Mouse (Mus musculus) heart, embryonic 14.5 days (tissue): Measurements from ENCODE around the gene Kcnip4. TPM values are rescaled to one million over a fixed set of nuclear protein-coding genes. Genes with fewer than 3 reads are reported as not detected.

Experiments used
- ATAC-seq: fragments of 200-750 bp; cut with Nextera tagmentation; 2 replicates; pipeline ENCODE4 v1.8.0; 2017; ENCODE audit warnings: low read depth, moderate TSS enrichment; ENCODE audit not compliant: insufficient number of reproducible peaks, insufficient read depth, low FRiP score
- H3K27ac ChIP-seq, 2 experiments: fragments of 200-500 bp in 1 of 2; fragments of 300-500 bp in 1 of 2; sonication (generic) in 1 of 2; replicated peaks in 1 of 2; 2 replicates each; pipeline ENCODE4 v1.5.1; 2012 to 2014; ENCODE audit warnings: low read depth in 2 of 2, low read length in 2 of 2, control low read depth in 1 of 2, mild to moderate bottlenecking in 1 of 2, mixed read lengths in 1 of 2; ENCODE audit not compliant: control insufficient read depth in 1 of 2, insufficient read depth in 1 of 2
- H3K27me3 ChIP-seq: fragments of 300-500 bp; sonication (generic); 2 replicates; pipeline ENCODE4 v1.6.1; 2014; ENCODE audit warnings: mild to moderate bottlenecking, low read length, control low read depth; ENCODE audit not compliant: control insufficient read depth, insufficient read depth
- H3K36me3 ChIP-seq: fragments of 300-500 bp; sonication (generic); 2 replicates; pipeline ENCODE4 v1.6.1; 2014; ENCODE audit warnings: mild to moderate bottlenecking, control low read depth, low read length, mixed read lengths; ENCODE audit not compliant: control insufficient read depth, insufficient read depth
- H3K4me1 ChIP-seq, 2 experiments: fragments of 200-500 bp in 1 of 2; fragments of 300-500 bp in 1 of 2; sonication (generic) in 1 of 2; 2 replicates each; pipeline ENCODE4 v1.6.1; 2012 to 2014; ENCODE audit warnings: low read length in 2 of 2, control low read depth in 1 of 2, mixed read lengths in 1 of 2; ENCODE audit not compliant: control insufficient read depth in 2 of 2, insufficient read depth in 2 of 2
- H3K4me2 ChIP-seq: fragments of 300-500 bp; sonication (generic); 2 replicates; pipeline ENCODE4 v1.6.1; 2014; ENCODE audit warnings: mild to moderate bottlenecking, low read length
- H3K4me3 ChIP-seq, 2 experiments: fragments of 200-500 bp in 1 of 2; fragments of 300-500 bp in 1 of 2; sonication (generic) in 1 of 2; 2 replicates each; pipeline ENCODE4 v1.5.1; 2012 to 2014; ENCODE audit warnings: low read length in 2 of 2, mild to moderate bottlenecking in 2 of 2, control low read depth in 1 of 2, low read depth in 1 of 2, moderate library complexity in 1 of 2; ENCODE audit not compliant: control insufficient read depth in 1 of 2, insufficient read depth in 1 of 2
- H3K9ac ChIP-seq: fragments of 300-500 bp; sonication (generic); 2 replicates; pipeline ENCODE4 v1.6.1; 2014; ENCODE audit warnings: mild to moderate bottlenecking, low read length
- H3K9me3 ChIP-seq: fragments of 300-500 bp; sonication (generic); 2 replicates; pipeline ENCODE4 v1.6.1; 2016; ENCODE audit warnings: low read length, control low read depth; ENCODE audit not compliant: control insufficient read depth
- WGBS: fragments of 180-500 bp; shearing (Covaris S2); extraction: QIAGEN DNeasy Blood & Tissue Kit; methylation state at CpG from one replicate; pipeline ENCODE4 v1.1.7; 2014; 5-methylcytosine and 5-hydroxymethylcytosine counted together
- polyA plus RNA-seq: library from polyadenylated mRNA; unstranded; fragments of >200 nt; fragmentation: Nextera tagmentation; extraction: Ambion mirVana; gene quantifications from 2 replicates; pipeline ENCODE4 v1.2.1, GENCODE M21; 2014

The Kcnip4 gene
- polyA plus RNA-seq, 1 experiment from 2014 or later: 1.2 TPM

- ATAC-seq: no peak
- H3K4me2 ChIP-seq: no peak overlapping the region
- H3K9ac ChIP-seq: no peak overlapping the region
- no peaks in the 10 kb centered on the region for H3K27me3 ChIP-seq
- H3K36me3 ChIP-seq: no peaks in the 10 kb centered on the region
- H3K27ac ChIP-seq: no peak overlapping the region
- 73% methylated on average over 6 of the region's 6 CpGs for WGBS
- no peak overlapping the region for H3K4me3 ChIP-seq
- H3K4me1 ChIP-seq: peaks cover 0 to 2% of the 10 kb centered on the region in 2 experiments; a peak in 1 of 4 replicates
- no peaks in the 10 kb centered on the region for H3K9me3 ChIP-seq
Measured at GRCm38 (mm10) chr5:49284776-49285175, 239.9 kb downstream of the Kcnip4 start.

GRCm38 (mm10) chr5:49283403-49283802, 241.3 kb downstream of the Kcnip4 start:
- Histone ChIP-seq H3K27ac (no peak overlapping the region), H3K9me3 (no peaks in the 10 kb centered on the region), H3K4me1 (peaks cover 0 to 2% of the 10 kb centered on the region in 2 experiments; a peak in 1 of 4 replicates), H3K27me3 (no peaks in the 10 kb centered on the region), H3K36me3 (no peaks in the 10 kb centered on the region), H3K4me3 (no peak overlapping the region), H3K9ac (no peak overlapping the region), H3K4me2 (no peak overlapping the region)
- WGBS: 62% methylated on average over 5 of the region's 5 CpGs
- no peak for ATAC-seq

GRCm38 (mm10) chr5:49271864-49272263, 252.8 kb downstream of the Kcnip4 start:
- Histone ChIP-seq H3K36me3 (no peaks in the 10 kb centered on the region), H3K9ac (no peak overlapping the region), H3K9me3 (no peaks in the 10 kb centered on the region), H3K4me1 (no peaks in the 10 kb centered on the region), H3K4me3 (no peak overlapping the region), H3K27ac (no peak overlapping the region), H3K4me2 (no peak overlapping the region), H3K27me3 (no peaks in the 10 kb centered on the region)
- no peak for ATAC-seq

- H3K36me3 ChIP-seq: no peaks in the 10 kb centered on the region
- no peak overlapping the region for H3K4me2 ChIP-seq
- no peak overlapping the region for H3K27ac ChIP-seq
- ATAC-seq: no peak
- WGBS: 83% methylated on average over 8 of the region's 8 CpGs
- H3K9ac ChIP-seq: no peak overlapping the region
- no peak overlapping the region for H3K4me3 ChIP-seq
- H3K9me3 ChIP-seq: no peaks in the 10 kb centered on the region
- H3K4me1 ChIP-seq: no peaks in the 10 kb centered on the region
- no peaks in the 10 kb centered on the region for H3K27me3 ChIP-seq
Measured at GRCm38 (mm10) chr5:49268807-49269206, 255.9 kb downstream of the Kcnip4 start.

- Histone ChIP-seq H3K27ac (no peak overlapping the region), H3K27me3 (no peaks in the 10 kb centered on the region), H3K36me3 (no peaks in the 10 kb centered on the region), H3K4me2 (no peak overlapping the region), H3K9ac (no peak overlapping the region), H3K4me3 (no peak overlapping the region), H3K4me1 (0 out of 4 replicates have a peak, but pooled peaks cover 0 to 3% of the 10 kb centered on the region in 2 experiments), H3K9me3 (no peaks in the 10 kb centered on the region)
- no peak for ATAC-seq
- WGBS: 72% methylated on average over 4 of the region's 4 CpGs
Measured at GRCm38 (mm10) chr5:49259356-49259755, 265.4 kb downstream of the Kcnip4 start.

GRCm38 (mm10) chr5:49256850-49257249, 267.9 kb downstream of the Kcnip4 start:
- no peak overlapping the region for H3K9ac ChIP-seq
- H3K4me3 ChIP-seq: no peak overlapping the region
- ATAC-seq: no peak
- H3K4me1 ChIP-seq: 0 out of 4 replicates have a peak, but pooled peaks cover 0 to 3% of the 10 kb centered on the region in 2 experiments
- H3K27me3 ChIP-seq: no peaks in the 10 kb centered on the region
- no peaks in the 10 kb centered on the region for H3K36me3 ChIP-seq
- H3K9me3 ChIP-seq: no peaks in the 10 kb centered on the region
- 70% methylated on average over 3 of the region's 3 CpGs for WGBS
- H3K4me2 ChIP-seq: no peak overlapping the region
- H3K27ac ChIP-seq: no peak overlapping the region

- no peaks in the 10 kb centered on the region for H3K36me3 ChIP-seq
- no peak overlapping the region for H3K9ac ChIP-seq
- H3K27me3 ChIP-seq: no peaks in the 10 kb centered on the region
- H3K4me2 ChIP-seq: no peak overlapping the region
- no peak overlapping the region for H3K27ac ChIP-seq
- no peak for ATAC-seq
- H3K4me3 ChIP-seq: no peak overlapping the region
- 0 out of 4 replicates have a peak, but pooled peaks cover 0 to 3% of the 10 kb centered on the region in 2 experiments for H3K4me1 ChIP-seq
- WGBS: 78% methylated on average over 4 of the region's 4 CpGs
- no peaks in the 10 kb centered on the region for H3K9me3 ChIP-seq
Measured at GRCm38 (mm10) chr5:49255983-49256382, 268.7 kb downstream of the Kcnip4 start.

- Histone ChIP-seq H3K4me3 (no peak overlapping the region), H3K27me3 (no peaks in the 10 kb centered on the region), H3K4me2 (no peak overlapping the region), H3K36me3 (no peaks in the 10 kb centered on the region), H3K9me3 (no peaks in the 10 kb centered on the region), H3K27ac (no peak overlapping the region), H3K4me1 (no peaks in the 10 kb centered on the region), H3K9ac (no peak overlapping the region)
- ATAC-seq: no peak
- WGBS: 60% methylated on average over 2 of the region's 2 CpGs
Measured at GRCm38 (mm10) chr5:49247081-49247480, 277.6 kb downstream of the Kcnip4 start.
